Mouse (Mus musculus) E14TG2a.4 (cell line): ENCODE measurements around the gene Rhebl1.

Experiments used
- CTCF ChIP-seq: conservative IDR thresholded peaks from 2 replicates; pipeline ENCODE4 v1.5.1; 2014; ENCODE audit warnings: low read length
- NANOG ChIP-seq: IDR thresholded peaks from 2 replicates; pipeline ENCODE4 v1.6.1; 2014; ENCODE audit warnings: borderline replicate concordance, low read length, mixed read lengths
- POU5F1 ChIP-seq: IDR thresholded peaks from 2 replicates; pipeline ENCODE4 v1.6.1; 2014; ENCODE audit warnings: low read length, borderline replicate concordance

GRCm38 (mm10) chr15:98867321-98867720 lies 27.0 kb downstream of the Rhebl1 start:
- no peak for TF ChIP-seq CTCF
- TF ChIP-seq NANOG: no peak
- no peak for TF ChIP-seq POU5F1
